Mouse (Mus musculus): ENCODE data around the gene Obscn. TPM values are rescaled to one million over a fixed set of nuclear protein-coding genes. Genes with fewer than 3 reads are reported as not detected.
A peak's percentile ranks its signal among the peaks of the same experiment; 100 is the strongest.

Gene Obscn
- polyA plus RNA-seq, 3 experiments from 2014 or later = not detected

- ATAC-seq = no peak
Measured at GRCm38 (mm10) chr11:59051031-59051430, 85.2 kb downstream of the Obscn start.

DNA sequence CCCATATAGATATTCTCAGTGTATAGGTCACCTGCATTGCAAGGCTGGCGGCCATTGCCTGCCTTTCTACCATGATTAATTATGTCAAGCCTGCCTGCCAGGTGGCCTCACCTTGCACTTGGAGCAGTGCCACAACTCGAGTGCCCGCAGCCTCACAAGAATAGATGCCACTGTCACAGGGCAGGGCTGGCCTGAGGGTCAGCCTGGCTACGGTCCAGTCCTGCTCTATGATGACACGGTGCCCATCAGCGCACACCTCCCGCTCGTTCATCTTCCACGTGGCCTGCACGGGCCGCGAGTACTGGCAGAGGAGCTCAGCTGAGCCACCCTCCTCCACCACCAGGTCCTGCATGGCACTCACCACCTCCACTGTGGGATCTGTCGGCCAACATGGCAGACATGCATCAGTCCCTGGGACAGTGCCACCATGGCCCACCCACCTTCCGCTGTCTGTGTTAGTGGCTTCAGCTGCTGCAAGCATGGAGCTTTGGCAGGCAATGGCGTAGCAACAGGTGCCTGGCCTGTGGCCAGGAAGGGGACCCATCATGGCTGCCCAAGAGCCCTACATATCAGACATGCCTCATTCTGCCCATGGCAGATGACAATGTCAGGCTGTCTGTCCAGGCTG, 91.4 kb downstream of the Obscn start:
- ATAC-seq = no peak

DNA sequence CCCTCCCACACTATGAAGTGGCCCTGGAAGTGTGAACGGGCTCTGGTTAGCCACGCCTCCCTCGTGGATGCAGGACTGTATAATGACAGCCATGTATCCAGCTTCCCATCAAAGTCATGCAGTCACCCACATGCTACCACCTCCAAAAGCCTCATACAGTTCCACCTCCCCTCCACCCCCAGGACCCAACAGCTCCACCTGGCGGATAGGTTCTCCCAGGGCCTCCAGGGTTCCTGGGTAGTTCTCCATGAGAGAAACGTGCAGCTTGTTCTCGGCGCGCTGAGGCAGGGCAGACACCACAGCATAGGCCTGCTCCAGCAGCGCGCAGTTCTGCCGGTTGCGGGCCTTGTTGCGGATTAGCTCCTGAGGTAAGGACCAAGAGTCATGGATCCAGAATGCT, 107.2 kb downstream of the Obscn start:
- no peak for ATAC-seq

GRCm38 (mm10) chr11:59026411-59026810, 109.8 kb downstream of the Obscn start:
- no peak for ATAC-seq

DNA sequence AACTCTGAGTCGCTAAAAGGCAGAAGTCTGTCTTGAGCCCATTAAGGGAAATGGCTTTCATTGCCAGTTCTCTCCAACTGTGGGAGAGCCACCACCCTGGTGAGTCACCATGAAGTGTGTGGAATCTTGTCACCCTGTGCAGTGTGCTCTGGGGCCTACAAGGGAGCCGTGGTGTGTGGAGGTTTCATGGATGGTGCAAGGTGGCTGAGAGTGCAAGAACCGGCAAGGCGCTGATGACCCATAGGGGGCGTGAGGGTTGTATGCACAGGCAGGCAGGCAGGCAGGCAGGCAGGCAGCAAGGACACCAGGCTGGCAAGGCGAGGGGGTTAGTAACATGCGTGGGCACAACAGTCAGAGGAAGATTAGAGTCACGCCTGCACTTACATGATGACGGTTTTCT, 121.2 kb downstream of the Obscn start:
- ATAC-seq = no peak

DNA sequence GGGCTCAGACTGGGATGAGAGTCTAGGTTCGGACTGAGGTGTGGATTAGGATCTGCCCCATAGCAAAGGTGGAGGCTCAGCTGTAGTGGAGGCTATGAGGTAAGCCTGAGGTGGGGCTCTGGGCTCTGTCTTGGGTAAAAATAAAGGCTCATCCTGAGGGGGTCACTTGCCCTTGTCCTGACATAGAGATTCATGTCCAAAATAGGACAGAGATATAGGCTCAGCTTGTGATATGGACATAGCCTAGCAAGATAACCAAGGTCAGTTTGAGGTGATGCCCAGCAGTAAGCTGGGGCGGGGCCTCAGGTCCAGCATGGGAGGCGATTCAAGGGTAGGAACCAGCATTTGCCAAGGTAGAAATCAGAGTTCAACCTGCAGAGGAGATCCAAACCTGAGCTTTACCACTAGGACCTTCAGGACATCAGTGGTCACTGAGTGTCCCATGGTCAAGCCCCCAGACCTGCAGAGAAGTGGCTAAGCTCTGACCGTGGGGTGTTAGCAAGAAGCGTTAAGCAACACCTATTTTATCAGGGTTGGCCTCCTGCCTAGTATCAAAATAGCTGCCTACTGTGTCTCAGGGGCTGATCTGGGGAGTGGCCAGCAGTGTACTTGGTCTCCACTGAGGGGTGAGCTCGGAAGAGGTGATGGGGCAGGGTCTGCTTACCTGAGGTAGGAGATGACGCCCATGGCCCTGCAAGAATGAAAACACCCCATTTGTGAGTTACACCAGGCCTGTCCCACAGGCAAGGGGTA, 133.7 kb downstream of the Obscn start:
- ATAC-seq = no peak

DNA sequence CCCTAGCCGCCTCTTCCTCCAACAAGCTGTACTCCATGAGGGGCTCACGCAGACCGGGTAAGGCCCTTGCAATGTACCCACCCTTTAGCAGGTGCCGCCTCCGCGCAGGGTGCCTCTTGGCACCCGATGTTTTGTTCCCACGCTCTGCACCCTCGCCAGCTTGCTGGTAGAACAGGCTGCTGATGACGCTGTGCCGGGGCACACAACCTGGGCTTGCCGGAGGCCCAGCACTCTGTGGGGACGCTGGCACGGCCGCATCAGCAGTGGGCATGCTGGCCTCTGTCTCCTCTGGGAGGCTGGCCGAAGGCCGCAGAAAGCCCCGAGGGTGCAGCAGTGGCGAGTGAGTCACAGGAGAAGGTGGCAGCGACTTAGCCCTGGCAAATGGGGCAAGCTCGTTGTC, 135.6 kb downstream of the Obscn start:
- ATAC-seq = no peak

GRCm38 (mm10) chr11:58999830-59000229, 136.4 kb downstream of the Obscn start:
- ATAC-seq = no peak

DNA sequence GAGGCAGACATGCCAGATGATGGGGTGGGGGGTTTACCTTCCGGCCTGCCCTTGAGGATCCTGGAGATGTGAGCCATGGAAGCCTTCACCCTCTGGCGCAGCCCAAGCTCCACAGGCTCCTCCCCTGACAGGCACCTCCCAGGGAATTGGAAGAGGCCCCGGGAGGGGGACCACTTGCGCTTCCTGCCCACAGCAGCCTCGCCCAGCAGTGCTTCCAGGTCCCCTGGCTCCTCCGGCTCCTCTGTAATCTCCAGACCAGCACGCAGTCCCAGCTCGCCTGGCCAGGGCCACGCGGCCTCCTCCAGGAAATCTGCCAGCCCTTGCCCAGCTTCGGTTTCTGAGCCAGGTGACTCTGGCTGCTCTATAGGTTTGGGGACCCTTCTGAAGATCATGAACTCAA, 137.0 kb downstream of the Obscn start:
- no peak for ATAC-seq

- ATAC-seq = no peak
Measured at GRCm38 (mm10) chr11:58997541-58997940, 138.7 kb downstream of the Obscn start.

DNA sequence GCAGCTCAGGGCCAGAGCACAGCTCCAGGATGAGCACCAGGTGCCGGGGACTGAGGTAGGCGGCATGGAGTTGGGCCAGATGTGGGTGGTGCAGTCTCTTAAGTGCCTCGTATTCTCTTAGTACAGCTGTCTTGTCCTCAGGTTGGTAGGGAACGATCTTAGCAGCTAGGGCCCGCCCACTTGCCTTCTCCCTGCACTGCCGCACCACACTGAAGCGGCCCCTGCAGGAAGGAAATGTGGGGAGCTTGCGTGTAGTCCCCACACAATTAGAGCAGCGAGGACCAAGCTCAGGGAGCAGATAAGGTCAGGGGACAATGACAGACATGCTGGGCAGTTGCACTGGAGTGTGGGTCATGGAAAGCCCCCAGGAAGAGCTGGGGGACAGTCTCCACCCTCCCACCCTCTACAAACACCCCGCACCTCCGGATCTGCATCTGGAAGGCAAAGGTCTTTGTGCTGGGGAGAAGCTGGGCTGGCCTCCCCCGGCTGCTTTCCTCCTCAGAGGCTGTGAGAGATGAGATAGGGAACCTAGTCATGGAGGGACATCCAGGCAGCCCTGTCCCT, 140.3 kb downstream of the Obscn start:
- peak; percentile 46 for ATAC-seq

DNA sequence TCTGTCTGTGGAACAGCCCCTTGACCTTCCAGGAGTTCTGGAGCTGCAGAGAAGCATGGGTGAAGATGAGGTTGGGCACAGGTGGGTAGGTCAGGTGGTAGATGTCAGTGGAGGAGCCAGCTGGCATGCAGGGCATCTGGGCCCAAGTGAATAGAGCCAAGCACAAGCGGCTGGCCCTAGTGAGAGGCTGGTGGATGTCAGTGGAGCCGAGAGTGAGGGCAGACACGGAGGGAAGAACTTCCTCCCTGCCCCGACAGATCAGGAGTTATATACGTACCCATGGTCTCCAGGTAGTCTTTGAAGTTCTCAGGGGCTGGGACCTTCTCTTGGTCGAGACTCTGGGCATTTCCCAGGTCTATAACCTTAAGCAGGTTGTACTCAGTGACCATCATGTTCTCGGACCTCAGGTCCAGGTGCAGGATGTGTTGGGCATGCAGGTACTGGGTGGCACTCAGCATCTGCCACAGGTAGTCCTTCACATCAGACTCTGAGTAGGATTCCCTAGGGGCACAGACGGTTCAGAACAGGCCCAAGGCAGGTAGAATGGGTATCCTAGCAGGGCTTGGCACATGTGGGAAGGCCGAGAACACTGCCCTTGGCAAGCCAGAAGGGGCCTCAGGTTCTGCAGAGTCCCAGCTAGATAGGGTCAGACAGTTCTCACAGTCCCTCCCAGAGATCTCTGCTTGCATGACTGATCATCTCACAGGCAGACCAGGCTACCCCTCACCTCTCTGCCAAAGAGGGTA, 141.0 kb downstream of the Obscn start:
- ATAC-seq = no peak

DNA sequence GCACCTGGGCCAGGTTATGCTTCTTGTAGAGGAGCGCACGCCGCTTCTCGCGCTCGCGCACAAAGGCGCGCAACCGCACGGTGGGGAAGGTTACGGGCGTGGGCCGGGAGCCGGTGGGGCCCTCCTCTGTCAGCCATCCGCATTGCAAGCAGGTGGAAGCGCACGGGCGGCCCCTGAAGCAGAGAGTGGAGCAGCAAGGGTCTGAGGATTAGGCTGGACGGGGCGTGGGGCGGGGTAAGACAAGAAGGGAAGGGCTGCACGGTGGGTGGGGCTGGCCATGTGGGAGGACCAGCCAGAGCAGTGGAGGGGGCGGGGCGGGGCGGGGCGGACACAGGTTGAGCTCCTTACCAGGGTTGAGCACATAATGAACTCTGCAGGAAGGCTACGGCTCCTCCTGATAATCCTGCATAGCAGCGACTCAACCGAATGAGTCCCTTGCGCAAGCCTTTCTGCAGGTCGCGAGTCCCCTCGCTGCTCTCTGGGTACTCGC, 141.8 kb downstream of the Obscn start:
- peak; percentile 14 for ATAC-seq

GRCm38 (mm10) chr11:58993091-58993670, 143.0 kb downstream of the Obscn start:
- ATAC-seq = no peak

- ATAC-seq = no peak
Measured at GRCm38 (mm10) chr11:58991911-58992310, 144.3 kb downstream of the Obscn start.

GRCm38 (mm10) chr11:58990794-58991193, 145.4 kb downstream of the Obscn start:
- ATAC-seq = no peak

DNA sequence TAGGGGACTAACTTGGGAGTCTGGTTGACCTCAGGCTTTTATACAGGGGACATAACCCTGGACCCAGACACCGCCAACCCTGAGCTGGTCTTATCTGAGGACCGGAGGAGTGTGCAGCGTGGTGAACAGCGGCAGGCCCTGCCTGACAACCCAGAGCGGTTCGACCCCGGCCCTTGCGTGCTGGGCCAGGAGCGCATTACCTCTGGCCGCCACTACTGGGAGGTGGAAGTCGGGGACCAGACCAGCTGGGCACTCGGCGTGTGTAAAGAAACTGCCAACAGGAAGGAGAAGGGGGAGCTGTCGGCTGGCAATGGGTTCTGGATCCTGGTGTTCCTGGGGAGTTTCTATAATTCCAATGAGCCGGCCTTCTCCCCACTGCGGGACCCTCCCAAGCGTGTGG, 146.1 kb downstream of the Obscn start:
- ATAC-seq = no peak

DNA sequence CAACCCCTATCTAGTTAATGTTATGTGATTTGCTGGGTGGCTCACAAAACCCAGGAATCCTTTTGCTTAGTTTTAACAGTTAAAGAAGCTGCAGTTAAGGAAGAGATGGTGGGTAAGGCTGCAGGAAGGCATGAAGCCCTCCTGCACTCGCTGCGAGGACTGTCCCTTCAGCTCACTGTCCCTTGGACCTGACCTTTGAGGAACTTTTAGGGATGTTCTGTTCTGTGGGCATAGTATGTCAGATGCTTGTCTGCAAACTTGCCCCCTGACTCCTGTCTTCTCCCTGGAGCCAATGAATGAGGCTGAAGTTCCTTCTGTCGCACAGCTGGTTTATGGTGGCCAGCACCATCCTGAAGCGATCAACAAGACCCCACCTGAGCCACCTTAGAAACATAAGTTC, 147.0 kb downstream of the Obscn start:
- ATAC-seq = no peak

GRCm38 (mm10) chr11:58985299-58985917, 150.8 kb downstream of the Obscn start:
- no peak for ATAC-seq

DNA sequence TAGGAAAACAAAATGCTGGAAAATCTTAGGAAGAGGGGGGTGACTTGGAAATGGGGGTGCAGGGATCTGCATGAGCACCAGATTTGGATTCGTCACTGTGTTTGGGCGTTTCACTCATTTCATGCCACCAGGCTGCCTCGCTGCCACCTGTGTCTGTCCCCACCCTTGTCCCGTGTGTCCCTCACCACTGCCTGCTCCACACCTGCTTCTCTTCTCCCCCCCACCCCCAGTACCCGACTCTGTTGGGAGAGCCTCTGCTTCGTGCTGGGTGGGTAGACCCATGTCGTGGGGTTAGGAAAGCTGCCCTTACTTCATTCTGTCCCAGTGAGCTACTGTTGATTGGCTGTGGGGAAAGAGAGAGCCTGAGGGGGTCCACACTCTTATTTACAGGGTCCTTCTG, 151.5 kb downstream of the Obscn start:
- no peak for ATAC-seq

GRCm38 (mm10) chr11:58983691-58984341, 152.4 kb downstream of the Obscn start:
- ATAC-seq = no peak
